Mouse (Mus musculus) ES-Bruce4 (cell line): Measurements from ENCODE around the gene Otud4. TPM values are rescaled to one million over a fixed set of nuclear protein-coding genes. Genes with fewer than 3 reads are reported as not detected.
A peak's percentile ranks its signal among the peaks of the same experiment; 100 is the strongest.

Source experiments
- H3K27ac ChIP-seq: 2 replicates; pipeline ENCODE4 v1.5.1; 2012; ENCODE audit warnings: low read length, inconsistent platforms; ENCODE audit not compliant: insufficient read depth
- H3K27me3 ChIP-seq: 2 replicates; pipeline ENCODE4 v1.6.1; 2012; ENCODE audit warnings: mild to moderate bottlenecking, low read length, inconsistent platforms; ENCODE audit not compliant: control insufficient read depth, poor library complexity, insufficient read depth, severe bottlenecking
- H3K36me3 ChIP-seq: 2 replicates; pipeline ENCODE4 v1.6.1; 2012; ENCODE audit warnings: inconsistent platforms, mild to moderate bottlenecking, low read length, moderate library complexity; ENCODE audit not compliant: control insufficient read depth, poor library complexity, insufficient read depth, severe bottlenecking
- H3K4me1 ChIP-seq: one replicate; pipeline ENCODE4 v1.8.1; 2011; ENCODE audit warnings: low read length; ENCODE audit not compliant: control insufficient read depth, insufficient read depth
- H3K4me3 ChIP-seq: 2 replicates; pipeline ENCODE4 v1.5.1; 2011; ENCODE audit warnings: low read depth, mild to moderate bottlenecking, low read length
- H3K9ac ChIP-seq: 2 replicates; pipeline ENCODE4 v1.6.1; 2012; ENCODE audit warnings: low read depth, mild to moderate bottlenecking, inconsistent platforms; ENCODE audit not compliant: poor library complexity, severe bottlenecking
- H3K9me3 ChIP-seq: replicated peaks from 2 replicates; pipeline ENCODE4 v1.6.1; 2012; ENCODE audit warnings: mild to moderate bottlenecking, low read length, inconsistent platforms; ENCODE audit not compliant: control insufficient read depth, poor library complexity, insufficient read depth, severe bottlenecking
- CTCF ChIP-seq: IDR thresholded peaks from one replicate; pipeline ENCODE4 v1.8.1; 2011; ENCODE audit warnings: low read depth, low read length
- EP300 ChIP-seq: IDR thresholded peaks from 2 replicates; pipeline ENCODE4 v1.6.1; 2011; ENCODE audit warnings: low read depth, low read length; ENCODE audit not compliant: insufficient read depth
- POLR2A ChIP-seq: IDR thresholded peaks from one replicate; pipeline ENCODE4 v1.8.1; 2011; ENCODE audit warnings: low read length; ENCODE audit not compliant: insufficient read depth
- polyA plus RNA-seq: library from polyadenylated mRNA; stranded (reverse); fragments of >200 nt; gene quantifications from 2 replicates; pipeline ENCODE4 v1.2.4, GENCODE M21; 2011; ENCODE audit warnings: low read depth; ENCODE audit not compliant: missing spikeins, insufficient read depth, insufficient read length

Gene Otud4
- polyA plus RNA-seq, 1 experiment: 161 TPM

- TF ChIP-seq CTCF: no peak
- TF ChIP-seq EP300: no peak
- no peak for TF ChIP-seq POLR2A
- Histone ChIP-seq H3K4me1 (no peaks in the 10 kb centered on the region), H3K9ac (peak overlapping the region; percentile 52), H3K36me3 (peaks cover 26% of the 10 kb centered on the region), H3K27ac (peak overlapping the region; percentile 87), H3K9me3 (no peaks in the 10 kb centered on the region), H3K4me3 (peak overlapping the region; percentile 69), H3K27me3 (no peaks in the 10 kb centered on the region)
Measured at GRCm38 (mm10) chr8:79712676-79713075, 73.3 kb downstream of the Otud4 start.

- Histone ChIP-seq H3K9me3 (no peaks in the 10 kb centered on the region), H3K4me3 (no peak overlapping the region), H3K4me1 (no peaks in the 10 kb centered on the region), H3K9ac (no peak overlapping the region), H3K36me3 (peaks cover 47% of the 10 kb centered on the region), H3K27ac (no peak overlapping the region), H3K27me3 (no peaks in the 10 kb centered on the region)
- no peak for TF ChIP-seq CTCF
- TF ChIP-seq POLR2A: no peak
- no peak for TF ChIP-seq EP300
Measured at GRCm38 (mm10) chr8:79721537-79721936, 82.1 kb downstream of the Otud4 start.

- no peak for TF ChIP-seq EP300
- no peak for TF ChIP-seq CTCF
- TF ChIP-seq POLR2A: no peak
- no peaks in the 10 kb centered on the region for H3K9me3 ChIP-seq
- no peak overlapping the region for H3K9ac ChIP-seq
- H3K27me3 ChIP-seq: no peaks in the 10 kb centered on the region
- no peak overlapping the region for H3K4me3 ChIP-seq
- no peaks in the 10 kb centered on the region for H3K4me1 ChIP-seq
- no peak overlapping the region for H3K27ac ChIP-seq
- H3K36me3 ChIP-seq: peaks cover 36% of the 10 kb centered on the region
Measured at GRCm38 (mm10) chr8:79723308-79723707, 83.9 kb downstream of the Otud4 start.

- no peaks in the 10 kb centered on the region for H3K27me3 ChIP-seq
- no peak overlapping the region for H3K4me3 ChIP-seq
- no peak overlapping the region for H3K27ac ChIP-seq
- no peaks in the 10 kb centered on the region for H3K4me1 ChIP-seq
- no peak for TF ChIP-seq CTCF
- no peak for TF ChIP-seq POLR2A
- TF ChIP-seq EP300: no peak
- H3K36me3 ChIP-seq: peaks cover 39% of the 10 kb centered on the region
- H3K9ac ChIP-seq: no peak overlapping the region
- H3K9me3 ChIP-seq: no peaks in the 10 kb centered on the region
Measured at GRCm38 (mm10) chr8:79724589-79724988, 85.2 kb downstream of the Otud4 start.

Other genes with a start within 250 kb of the Otud4 start
- 23.7 and 23.8 TPM in 2 replicates for gene Smad1, start 240.1 kb upstream of the Otud4 start, polyA plus RNA-seq
- 320 and 348 TPM in 2 replicates for gene Abce1, start 72.1 kb downstream of the Otud4 start, polyA plus RNA-seq
- gene Anapc10, start 72.2 kb downstream of the Otud4 start, polyA plus RNA-seq: 58.0 and 63.9 TPM in 2 replicates